Mouse (Mus musculus) CH12.LX (cell line): ENCODE measurements at regions not wholly inside any gene's neighbourhood (a gene's known extent, or its start where the extent isn't known, plus 50 kb on each side); places are given as distances from the start of the nearest gene placed in this dataset.

ENCODE experiments used
- CTCF ChIP-seq, 2 experiments: IDR thresholded peaks in 1 of 2; conservative IDR thresholded peaks in 1 of 2; 2 replicates each; pipeline ENCODE4 v1.5.1; 2011 to 2012; ENCODE audit warnings: low read depth in 2 of 2, low read length in 2 of 2, improper control_type of control experiment in 1 of 2, inconsistent platforms in 1 of 2, mild to moderate bottlenecking in 1 of 2, moderate library complexity in 1 of 2
- EP300 ChIP-seq: IDR thresholded peaks from 2 replicates; pipeline ENCODE4 v1.6.1; 2011; ENCODE audit warnings: low read length, improper control_type of control experiment
- MAFK ChIP-seq: IDR thresholded peaks from 2 replicates; pipeline ENCODE4 v1.6.1; 2011; ENCODE audit warnings: low read length, improper control_type of control experiment; ENCODE audit not compliant: insufficient replicate concordance
- MAX ChIP-seq: IDR thresholded peaks from 2 replicates; pipeline ENCODE4 v1.6.1; 2011; ENCODE audit warnings: low read length, improper control_type of control experiment
- MAZ ChIP-seq: IDR thresholded peaks from 2 replicates; pipeline ENCODE4 v1.6.1; 2012; ENCODE audit warnings: low read depth, mild to moderate bottlenecking, inconsistent platforms, low read length, improper control_type of control experiment, moderate library complexity
- MXI1 ChIP-seq: IDR thresholded peaks from 2 replicates; pipeline ENCODE4 v1.6.1; 2011; ENCODE audit warnings: mild to moderate bottlenecking, low read depth, low read length, improper control_type of control experiment
- POLR2A ChIP-seq: IDR thresholded peaks from 2 replicates; pipeline ENCODE4 v1.6.1; 2011; ENCODE audit warnings: low read depth, mild to moderate bottlenecking, improper control_type of control experiment, low read length
- RCOR1 ChIP-seq: conservative IDR thresholded peaks from 2 replicates; pipeline ENCODE4 v1.6.1; 2012; ENCODE audit warnings: low read depth, mild to moderate bottlenecking, inconsistent platforms, low read length, improper control_type of control experiment
- SIN3A ChIP-seq: IDR thresholded peaks from 2 replicates; pipeline ENCODE4 v1.6.1; 2012; ENCODE audit warnings: low read length, improper control_type of control experiment, inconsistent platforms
- USF1 ChIP-seq: IDR thresholded peaks from 2 replicates; pipeline ENCODE4 v1.6.1; 2014; ENCODE audit warnings: low read depth, mild to moderate bottlenecking, inconsistent platforms, low read length, improper control_type of control experiment

- TF ChIP-seq CTCF (conservative IDR thresholded peaks at IDR 0.05 in 1 of 2, IDR thresholded peaks at IDR 0.05 in 1 of 2; ENCODE audit: low read depth in 2 of 2, low read length in 2 of 2) (no peak), EP300 (no peak), MXI1 (no peak), USF1 (no peak), SIN3A (no peak), MAX (no peak), RCOR1 (no peak), MAZ (no peak), MAFK (no peak), POLR2A (no peak)
Observed at GRCm38 (mm10) chr1:185596815-185597214, 142.2 kb downstream of the Slc30a10 start.
